Mouse (Mus musculus) cerebellum, postnatal 10 days (tissue): ENCODE results near the gene Epb41l3.

Experiments
- DNase-seq, 2 experiments: peaks; one replicate each; pipeline ENCODE4 v3.0.0; 2021; ENCODE audit warnings: mixed read lengths in 2 of 2

Gene Epb41l3

GRCm38 (mm10) chr17:69192863-69193493 lies 117.5 kb downstream of the Epb41l3 start:
- no peak for DNase-seq

GRCm38 (mm10) chr17:69194599-69194998 lies 119.1 kb downstream of the Epb41l3 start:
- no peak for DNase-seq

- no peak for DNase-seq
Observed at GRCm38 (mm10) chr17:69195758-69196157, 120.3 kb downstream of the Epb41l3 start.

- DNase-seq, result no peak
Observed at GRCm38 (mm10) chr17:69196656-69197055, 121.2 kb downstream of the Epb41l3 start.

DNA sequence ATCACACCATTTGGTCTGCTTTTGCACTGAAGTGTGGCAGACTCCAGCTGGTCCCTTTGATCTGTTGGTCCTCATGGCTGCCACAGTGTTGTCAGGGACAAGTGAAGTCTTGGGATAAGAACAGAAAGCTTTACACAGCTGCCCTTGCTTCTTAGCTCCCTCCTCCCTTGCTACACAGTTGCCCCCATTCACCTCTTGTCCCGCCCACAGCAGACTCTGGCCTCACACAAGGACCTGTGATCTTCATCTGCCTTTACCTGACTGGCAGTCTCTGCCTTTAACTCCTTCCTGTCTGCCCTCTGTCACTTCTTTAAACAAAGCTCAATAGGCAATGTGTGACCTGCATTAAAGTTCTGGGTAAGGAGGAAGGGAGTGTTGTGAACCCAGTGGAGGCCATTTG lies 123.3 kb downstream of the Epb41l3 start:
- no peak for DNase-seq

GRCm38 (mm10) chr17:69199827-69200226 lies 124.3 kb downstream of the Epb41l3 start:
- no peak for DNase-seq

GRCm38 (mm10) chr17:69200936-69201335 lies 125.5 kb downstream of the Epb41l3 start:
- no peak for DNase-seq

DNA sequence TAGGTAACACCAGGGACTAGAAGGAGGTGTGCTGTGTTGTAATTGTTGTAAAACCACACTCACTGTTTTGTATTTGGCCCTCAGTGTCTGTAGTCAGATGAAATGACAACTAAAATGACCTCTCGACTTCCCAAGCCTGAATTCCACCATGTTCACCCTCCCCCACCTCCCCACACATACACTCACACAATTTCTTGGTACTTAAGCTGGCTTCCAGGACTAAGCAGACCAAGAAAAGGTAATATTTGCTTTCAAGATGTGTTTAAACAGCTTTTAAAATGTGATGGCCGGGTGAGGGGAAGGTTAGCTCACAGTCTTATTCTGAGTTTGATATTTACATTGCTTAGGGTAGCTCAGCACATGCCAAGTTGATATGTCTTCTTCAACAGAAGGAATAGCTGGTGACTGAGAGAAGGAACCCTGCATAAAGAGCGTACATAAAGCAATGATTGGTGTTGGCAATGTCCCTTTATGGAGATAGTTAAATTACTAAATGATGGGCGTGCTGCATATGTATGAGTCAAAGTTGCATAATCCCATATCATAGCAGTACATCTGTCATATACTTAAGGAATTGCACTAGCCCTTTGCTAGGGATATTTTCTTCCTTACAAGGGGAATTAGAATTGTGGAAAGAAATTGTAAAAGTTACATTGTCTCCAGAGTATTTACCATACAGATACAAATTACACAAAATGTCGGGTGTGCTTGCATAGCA lies 130.0 kb downstream of the Epb41l3 start:
- DNase-seq, result no peak

- no peak for DNase-seq
Observed at GRCm38 (mm10) chr17:69207562-69208312, 132.3 kb downstream of the Epb41l3 start.

GRCm38 (mm10) chr17:69211065-69211464 lies 135.6 kb downstream of the Epb41l3 start:
- no peak for DNase-seq

DNA sequence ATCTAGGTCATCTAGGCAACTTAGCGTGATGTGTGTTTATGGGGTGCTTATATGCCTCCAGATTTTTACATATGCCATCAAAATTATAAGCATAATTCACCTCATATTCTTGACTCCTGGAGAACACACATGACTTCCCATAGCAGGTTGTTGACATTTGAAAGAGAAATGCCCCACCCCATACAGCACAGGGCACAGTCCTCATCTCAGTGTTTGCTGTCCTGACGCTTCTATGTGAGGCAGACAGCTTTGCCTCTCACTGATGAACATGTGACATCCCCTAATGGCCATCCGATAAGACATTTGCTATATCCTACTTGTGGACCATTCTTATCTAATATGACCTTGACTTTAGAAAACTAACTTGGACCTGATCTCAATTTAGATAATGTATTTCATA lies 140.6 kb downstream of the Epb41l3 start:
- DNase-seq, result no peak

DNA sequence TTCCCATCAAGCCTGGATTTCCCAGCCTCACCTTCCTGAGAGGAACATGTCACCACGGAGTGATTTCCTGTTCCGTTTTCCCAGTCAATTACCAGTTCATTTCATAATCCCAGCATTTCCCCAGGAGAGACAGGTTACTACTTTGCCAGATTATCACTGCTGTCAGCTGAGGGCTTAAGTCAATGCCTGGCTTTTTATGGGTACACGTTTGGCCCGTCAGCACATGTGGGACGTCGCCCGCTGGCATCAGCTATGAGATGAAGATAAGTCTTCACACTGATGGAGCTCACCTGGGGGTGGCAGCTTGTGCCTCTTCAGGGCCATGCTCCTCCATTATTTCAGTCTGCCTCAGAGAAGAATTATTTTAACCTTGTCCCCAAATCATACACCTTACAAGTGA lies 145.4 kb downstream of the Epb41l3 start:
- DNase-seq, result peak in 1 of 2 experiments; percentile 22

GRCm38 (mm10) chr17:69221377-69221776 lies 145.9 kb downstream of the Epb41l3 start:
- DNase-seq, result no peak

- DNase-seq, result peak; percentile 22 to 29
Observed at GRCm38 (mm10) chr17:69221966-69222692, 146.6 kb downstream of the Epb41l3 start.

GRCm38 (mm10) chr17:69225996-69226395 lies 150.5 kb downstream of the Epb41l3 start:
- no peak for DNase-seq

GRCm38 (mm10) chr17:69227426-69228014 lies 152.0 kb downstream of the Epb41l3 start:
- no peak for DNase-seq

DNA sequence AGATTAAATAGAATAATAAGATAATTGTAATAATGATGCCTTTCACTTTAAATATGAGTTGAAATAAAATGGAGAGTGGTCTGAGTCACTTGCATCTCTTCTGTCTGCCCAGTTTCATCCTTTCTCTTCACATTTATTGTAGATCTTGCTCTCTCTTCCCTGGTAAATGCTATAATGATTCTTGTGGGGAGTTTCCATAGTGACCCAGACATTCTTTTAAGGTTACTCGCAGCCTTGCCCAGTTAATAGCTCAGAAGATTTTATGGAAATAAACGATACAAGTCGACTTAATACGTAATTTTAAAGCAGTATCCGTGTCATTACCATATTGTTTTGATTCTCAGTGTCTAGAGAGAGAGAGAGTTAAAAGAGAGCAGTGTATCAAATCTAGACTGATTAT lies 154.0 kb downstream of the Epb41l3 start:
- no peak for DNase-seq

DNA sequence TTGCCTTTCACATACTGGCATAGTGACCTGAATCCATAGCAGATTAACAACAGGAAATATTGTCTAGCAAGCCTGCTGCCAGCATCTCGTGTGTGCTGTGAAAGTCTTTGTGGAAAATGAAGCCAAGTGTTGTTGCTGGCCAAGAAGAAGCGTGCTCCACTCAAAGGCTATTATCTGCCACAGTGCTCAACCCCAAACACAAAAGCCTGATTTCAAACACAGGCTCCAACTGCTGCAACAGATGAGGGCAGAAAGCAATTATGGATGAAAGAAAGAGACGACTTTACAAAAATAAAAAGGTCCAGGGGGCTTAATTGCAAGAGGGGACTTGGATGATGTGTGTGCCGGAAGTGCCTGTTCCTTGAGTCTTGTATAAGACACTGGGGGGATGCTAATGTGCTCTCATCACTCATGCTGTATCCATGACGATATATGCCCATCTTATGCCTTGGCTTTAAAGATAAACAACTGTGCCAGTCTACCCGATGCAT lies 154.7 kb downstream of the Epb41l3 start:
- DNase-seq, result peak; percentile 69 to 72

DNA sequence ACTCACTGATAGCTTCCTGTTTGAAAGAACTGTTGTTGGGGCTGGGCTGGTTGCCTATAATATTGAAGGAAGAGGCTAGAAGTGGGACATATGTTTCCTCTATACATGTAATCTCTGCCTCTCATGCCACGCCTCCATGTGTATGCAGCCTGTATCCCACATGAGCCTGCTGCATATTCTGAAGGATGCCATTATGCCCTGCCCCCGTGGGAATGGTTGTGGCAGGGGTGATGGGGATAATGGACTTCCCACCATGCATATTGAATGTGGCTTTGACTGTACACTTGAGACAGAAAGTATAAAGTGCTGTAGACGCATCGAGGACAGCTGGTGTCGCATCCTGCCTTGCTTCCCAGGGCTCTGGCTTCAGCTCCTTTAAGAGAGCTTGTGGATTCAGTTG lies 155.9 kb downstream of the Epb41l3 start:
- peak; percentile 42 to 46 for DNase-seq

DNA sequence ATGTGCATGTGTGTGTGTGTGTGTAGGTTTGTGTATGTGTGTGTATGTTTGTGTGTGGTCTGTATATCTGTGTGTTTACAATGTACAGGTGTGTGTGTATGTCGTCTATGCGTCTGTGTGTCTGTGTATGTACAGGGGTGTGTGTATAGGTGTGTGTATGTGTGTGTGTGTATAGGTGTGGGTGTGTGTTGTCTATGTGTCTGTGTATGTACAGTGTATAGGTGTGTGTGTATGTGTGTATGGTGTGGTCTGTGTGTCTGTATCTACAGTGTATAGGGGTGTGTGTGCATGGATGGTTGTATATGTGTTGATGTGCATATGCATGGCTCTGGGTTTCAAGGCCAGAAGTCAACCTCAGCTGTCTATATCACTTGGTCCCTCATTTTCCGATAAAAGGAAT lies 161.7 kb downstream of the Epb41l3 start:
- no peak for DNase-seq

DNA sequence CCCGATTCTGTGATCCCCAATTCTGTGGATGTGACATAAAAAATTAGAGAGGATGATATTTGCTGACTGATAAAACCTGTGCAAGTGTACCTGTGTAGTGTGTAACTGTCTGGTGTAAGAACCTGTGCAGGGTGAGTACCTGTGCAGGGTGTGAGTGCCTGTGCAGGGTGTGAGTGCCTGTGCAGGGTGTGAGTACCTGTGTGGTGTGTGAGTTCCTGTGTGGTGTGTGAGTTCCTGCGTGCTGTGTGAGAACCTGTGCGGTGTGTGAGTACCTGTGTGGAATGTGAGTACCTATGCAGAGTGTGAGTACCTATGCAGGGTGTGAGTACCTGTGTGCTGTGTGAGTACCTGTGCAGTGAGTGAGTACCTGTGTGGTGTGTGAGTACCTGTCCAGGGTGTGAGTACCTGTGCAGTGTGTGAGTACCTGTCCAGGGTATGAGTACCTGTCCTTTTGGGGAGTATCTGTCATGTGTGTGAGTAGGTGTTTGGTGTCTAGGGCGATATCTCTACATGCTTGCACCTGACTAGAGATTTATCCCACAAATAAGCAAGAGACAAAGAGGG lies 163.4 kb downstream of the Epb41l3 start:
- no peak for DNase-seq

GRCm38 (mm10) chr17:69239423-69239822 lies 163.9 kb downstream of the Epb41l3 start:
- DNase-seq, result no peak
